Mouse (Mus musculus) right cerebral cortex, postnatal 10 days (tissue): ENCODE data around the gene Acvr1.

Source experiments
- DNase-seq, 2 experiments: peaks; one replicate each; pipeline ENCODE4 v3.0.0; 2021; ENCODE audit warnings: low spot score in 2 of 2

Gene Acvr1

DNA sequence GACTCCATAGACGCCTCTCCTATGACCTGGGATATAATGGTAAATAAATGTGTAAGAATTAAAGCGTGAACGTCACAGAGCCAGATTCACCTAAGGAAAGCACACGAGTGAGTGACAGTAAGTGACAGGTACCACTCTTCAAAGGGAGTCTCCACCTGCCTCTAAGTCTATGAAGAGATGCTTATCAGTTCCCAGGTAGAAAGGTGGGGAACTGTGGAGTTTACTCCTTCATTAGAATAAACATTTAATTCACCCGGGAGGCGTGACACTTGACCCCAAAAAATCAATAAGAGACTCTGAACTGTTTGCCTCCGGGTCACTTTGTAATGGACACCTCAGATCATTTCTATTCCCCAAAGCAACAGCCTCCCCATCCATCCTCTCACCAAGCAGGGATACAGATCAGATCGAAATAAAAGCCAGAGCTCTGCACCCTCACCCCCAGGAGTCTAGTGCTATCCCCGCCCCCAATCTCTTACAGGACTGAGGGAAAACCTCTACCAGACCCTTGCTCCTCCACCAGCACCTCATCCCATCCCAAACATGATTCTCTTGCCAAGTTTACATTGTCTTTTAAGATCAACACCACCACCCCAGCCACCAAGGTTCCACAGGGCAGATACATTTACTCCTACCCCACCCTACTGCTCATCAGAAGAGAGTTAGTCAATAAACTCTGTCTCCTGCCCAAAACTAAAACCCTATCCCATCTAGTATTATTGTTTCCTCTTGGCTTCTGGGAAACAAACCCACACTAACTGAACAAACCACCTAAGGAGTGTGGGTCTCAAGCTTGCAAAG lies 9.7 kb downstream of the Acvr1 start:
- no peak for DNase-seq

DNA sequence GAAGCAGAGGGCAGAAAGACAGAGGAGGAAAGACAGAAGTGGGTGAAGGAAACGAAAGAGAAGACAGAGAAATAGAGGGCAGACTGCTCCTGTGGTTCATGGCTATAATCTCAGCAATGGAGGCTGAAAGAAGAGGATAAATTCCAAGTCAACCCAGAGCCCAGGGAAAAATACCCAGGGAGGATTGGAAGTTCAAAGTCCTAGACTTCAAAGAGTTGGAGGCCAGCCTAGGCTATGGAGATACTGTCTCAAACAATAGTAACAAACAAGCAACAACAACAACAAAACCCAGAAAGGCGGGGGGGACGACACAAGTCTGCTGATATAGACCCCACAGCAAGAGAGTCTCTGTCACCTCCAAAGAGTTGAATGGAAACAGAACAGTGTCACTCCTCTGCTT lies 14.7 kb downstream of the Acvr1 start:
- no peak for DNase-seq

DNA sequence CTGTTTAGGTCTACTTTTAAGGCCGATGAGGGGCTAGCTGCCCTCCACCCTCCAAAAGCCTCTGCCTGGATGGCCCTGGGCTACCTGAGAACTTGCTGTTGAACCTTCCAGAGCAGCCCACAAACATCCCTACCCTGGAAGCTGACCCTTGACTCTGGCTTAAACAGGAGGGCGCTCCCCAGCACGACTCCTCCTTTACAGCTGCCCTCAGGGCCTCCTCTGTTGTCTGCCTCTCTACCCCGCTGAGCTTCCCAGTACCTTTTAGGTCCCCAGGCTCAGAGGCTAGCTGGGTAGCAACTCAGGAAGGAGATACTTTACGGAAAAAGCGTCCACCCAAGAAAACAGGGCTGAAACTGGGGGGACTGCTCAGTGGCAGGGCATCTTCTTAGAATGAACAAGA lies 15.1 kb downstream of the Acvr1 start:
- no peak for DNase-seq

DNA sequence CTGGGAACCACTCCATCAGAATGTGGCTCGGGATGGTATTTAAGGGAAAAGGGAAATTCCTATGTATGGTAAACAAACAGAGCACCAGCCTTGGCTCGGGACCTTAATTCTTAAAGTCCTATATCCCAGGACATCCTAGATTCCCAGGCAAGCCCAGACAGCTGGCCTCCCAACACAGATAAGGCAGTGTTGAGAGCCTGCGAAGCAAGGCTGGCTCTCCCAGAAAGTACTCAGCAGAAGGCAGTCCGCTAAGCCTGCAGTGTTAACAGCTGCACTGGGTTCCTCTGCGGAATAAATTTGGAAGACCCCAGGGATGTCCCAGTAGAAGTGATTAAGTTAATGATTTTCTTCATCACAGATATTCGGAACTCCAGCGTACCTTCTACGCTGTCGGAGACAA lies 16.5 kb downstream of the Acvr1 start:
- DNase-seq = no peak

DNA sequence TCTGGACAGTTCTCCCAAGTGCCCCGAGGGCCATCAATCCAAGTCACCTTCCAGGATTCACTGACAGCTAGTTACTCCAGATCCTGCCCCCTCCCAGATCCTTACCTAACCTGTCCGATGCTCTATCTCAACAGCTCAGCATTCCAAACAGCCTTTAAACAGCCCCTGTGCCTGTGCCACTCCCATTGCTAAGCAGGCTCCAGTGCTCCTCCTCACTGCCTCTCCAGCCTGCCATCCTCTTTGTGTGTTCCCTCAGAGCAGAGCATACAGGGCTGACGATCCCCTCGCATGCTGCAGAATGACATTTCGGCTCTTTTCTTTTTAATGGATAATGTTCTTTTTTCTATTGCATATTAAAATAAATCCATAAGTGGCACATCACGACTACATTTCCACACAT lies 17.0 kb downstream of the Acvr1 start:
- no peak for DNase-seq

DNA sequence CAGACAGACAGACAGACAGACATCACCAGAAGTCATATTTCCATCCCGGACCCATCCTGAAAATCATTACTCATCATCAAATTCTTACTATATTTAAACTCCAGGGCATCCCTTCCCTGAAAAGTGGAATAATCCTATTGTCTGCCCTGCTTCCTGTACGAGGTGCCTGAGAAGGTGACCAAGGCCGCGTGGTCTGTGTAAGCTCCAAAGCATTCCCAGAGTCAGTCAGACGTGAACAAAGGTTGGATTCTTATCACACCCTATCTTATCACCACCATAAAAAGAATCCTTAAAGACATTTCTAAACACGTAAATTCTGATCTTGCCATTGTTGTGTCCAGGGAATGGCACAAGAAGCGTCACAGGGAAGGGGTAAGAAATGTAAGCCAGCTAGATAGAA lies 18.0 kb downstream of the Acvr1 start:
- DNase-seq = no peak

DNA sequence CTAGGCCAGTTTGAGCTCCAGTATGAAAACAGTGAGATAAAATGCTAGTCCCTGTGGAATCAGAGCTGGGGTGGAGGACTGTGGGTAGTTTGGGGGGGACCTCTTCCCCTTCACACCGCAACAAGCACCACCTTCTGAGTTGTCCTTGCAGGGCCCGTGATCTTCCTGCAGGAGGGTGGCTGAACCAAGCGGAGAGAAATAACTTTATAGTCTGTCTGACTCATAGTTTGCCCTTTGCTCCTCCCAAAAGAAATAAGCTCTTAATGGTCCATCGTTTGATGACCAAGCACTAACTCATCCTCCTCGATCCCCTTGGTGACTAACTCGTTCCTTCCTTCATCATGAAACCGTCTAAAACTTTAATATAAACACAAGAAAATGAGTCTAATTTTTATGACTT lies 20.7 kb downstream of the Acvr1 start:
- DNase-seq = no peak

DNA sequence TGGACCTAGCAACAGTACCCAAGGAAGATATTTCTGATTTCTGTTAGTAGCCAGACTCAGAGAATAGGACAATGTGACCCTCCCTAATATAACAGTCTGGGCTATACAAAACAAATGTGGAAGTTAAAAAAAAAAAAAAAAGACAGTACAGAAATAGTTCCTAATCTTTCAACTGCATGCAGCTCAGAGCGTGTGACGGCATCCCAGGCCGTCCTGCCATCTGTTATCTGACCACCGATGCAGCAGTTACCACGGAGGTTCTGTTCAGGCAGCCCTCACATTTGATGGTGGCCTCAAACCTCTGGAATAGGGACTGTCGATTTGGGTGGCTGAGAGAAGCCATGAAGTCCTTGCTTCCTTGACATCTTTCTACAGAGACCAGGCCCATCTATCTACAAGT lies 22.6 kb downstream of the Acvr1 start:
- DNase-seq = no peak

DNA sequence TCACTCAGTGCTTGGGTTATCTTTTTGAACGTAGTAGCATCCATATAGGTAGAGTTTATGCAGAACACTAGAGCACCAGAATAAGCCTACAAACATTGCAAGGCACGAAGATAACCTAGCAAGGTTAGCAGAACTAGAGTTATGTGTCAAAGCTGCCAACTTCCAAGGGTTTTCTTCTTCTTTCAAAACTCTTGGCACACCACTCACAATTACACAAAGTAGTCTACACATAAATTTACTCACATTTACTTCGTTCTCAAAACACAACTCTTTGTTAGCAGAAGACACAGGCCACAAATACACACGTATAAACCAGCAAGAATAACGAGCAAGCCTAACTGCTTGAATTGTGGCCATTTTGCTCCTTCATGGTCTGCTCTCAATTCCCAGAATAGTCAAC lies 23.7 kb downstream of the Acvr1 start:
- no peak for DNase-seq

DNA sequence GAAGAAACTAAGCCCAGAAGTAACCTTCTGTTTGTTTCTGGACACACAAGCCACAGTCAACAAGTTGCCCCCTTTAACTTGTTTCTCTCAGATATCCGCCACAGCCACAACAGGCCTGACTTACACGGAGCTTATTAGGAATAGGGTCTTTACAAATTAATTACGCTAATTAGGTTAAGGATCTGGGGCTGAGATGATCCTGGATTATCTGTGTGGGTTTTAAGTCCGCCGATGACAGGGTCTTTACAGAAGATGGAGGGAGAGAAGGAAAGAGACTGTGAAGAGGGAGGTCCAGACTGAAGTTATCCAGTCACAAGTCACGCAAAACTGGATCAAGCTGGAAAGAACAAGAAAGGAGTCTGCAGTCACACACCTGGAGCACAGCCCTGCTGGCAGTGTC lies 28.8 kb downstream of the Acvr1 start:
- DNase-seq = no peak

DNA sequence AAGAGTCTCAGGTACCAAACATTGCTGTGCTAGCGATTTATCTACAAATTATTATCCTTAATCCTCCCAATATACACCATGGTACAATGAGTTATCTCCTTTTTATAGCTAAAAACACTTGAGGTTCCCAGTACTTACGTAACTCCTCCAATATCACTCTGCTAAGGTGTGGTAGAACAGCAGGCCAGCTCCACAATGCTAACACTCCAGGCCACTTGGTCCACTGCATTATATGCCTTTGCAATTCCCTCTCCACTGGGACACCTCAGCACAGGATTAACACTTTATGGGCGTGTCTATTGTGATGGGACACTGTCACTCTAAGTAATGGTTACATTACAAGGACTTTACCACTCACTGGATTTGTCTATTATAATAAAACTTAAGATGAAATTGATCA lies 30.2 kb downstream of the Acvr1 start:
- no peak for DNase-seq

DNA sequence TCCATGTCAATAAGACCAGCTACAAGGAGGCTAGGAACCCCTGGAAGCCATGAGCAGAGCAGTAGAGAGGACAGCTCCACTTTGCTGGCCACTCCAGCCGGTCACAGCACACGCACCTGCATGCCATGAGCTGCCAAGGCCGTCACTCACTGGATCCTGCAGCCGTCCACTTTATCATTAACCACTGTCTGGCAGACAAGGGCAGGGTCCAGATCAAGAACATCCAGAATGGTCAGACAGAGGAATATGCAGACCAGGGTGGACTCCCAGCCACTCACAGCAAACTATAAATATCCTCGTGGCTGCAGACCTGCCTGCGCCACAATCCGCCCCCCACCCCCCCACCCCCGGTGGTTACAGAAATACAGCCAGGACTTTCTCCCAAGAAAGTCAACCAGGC lies 31.7 kb downstream of the Acvr1 start:
- DNase-seq = no peak

DNA sequence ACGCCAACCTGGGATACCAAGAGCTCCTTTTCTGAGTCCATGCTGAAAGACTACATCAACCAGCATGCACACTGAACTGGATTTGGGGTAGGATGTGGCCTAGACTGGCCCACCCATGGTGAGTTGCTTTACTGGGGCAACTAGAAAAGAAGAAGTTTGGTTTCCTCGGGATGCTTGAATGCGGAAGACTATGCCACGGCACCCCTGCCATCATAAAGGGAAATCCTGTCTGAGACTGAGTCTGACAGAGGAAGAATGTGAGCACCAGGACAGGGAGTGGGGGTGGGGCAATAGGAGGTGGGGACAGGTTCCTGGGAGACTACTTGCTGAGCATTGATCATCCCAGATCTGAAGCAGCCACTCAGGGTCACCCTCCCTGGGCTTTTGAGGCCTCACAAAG lies 32.6 kb downstream of the Acvr1 start:
- DNase-seq = no peak

DNA sequence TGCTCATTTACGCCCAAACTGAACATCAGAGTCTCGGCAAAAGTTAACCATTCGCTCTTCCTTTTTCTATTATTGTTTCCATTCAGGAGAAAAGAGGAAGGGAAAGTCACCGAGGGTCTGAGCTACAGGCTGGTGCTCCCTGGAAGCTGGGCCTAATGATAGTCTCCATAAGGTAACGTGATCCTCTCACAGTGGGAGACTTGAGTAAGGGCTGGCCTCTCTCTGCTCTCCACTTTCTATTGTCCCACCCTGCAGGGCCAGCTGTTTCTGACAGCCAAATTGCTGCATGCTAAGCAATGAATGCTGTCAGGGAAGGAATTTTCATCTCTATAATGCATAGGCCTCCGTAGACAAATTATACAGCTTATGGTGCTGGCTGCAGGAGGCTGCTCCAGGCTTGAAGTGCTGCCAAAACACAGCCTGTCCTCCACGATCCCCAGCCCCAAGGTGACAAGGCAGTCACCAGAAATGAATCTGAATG lies 33.4 kb downstream of the Acvr1 start:
- no peak for DNase-seq

DNA sequence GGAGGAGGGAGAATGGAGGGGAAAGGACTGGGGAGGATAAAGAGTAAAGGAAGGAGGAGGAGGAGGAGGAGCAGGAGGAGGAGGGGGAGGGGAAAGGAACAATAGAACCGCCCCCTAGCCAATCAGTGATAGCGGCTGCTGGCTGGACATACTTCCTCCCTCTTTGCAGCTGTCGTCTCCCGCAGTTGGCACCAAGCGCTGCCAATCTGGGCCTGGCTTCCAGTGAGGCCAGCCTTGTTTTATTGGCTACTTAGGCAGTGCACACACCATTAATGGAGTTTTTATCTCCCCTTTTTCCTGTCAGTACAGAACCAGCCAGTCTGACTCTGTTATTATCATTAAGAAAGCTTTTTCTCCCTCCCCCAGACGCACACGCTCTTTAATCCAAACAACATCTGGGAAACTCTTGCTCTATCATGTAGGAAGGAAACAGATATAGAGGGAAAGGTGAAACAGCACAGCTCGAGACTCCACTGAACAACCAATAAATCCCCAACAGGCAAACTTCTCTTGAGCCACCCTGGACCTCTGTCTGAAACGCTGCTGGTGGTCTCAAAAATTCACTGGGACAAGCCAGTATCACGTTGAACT lies 34.6 kb downstream of the Acvr1 start:
- DNase-seq = peak; percentile 88 to 90

DNA sequence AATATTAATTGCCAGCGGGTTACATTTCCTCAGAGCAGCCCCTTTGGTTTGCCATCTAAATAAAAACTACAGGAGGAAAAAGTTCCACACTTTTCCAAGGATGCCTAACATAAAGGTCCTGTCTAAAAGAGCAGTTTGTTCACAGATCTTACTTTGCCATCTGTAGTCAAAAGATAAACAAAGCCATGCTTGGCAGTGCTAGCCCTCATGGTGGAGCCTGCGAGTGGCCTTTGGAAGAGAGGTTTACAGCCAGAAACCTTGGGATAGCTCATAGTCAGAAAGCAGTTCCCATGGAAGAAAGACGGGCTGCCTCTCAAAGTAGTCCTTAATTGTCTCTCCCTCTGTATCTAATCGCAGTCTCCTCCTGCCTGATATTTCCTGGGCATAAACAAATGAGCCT lies 36.4 kb downstream of the Acvr1 start:
- DNase-seq = no peak

DNA sequence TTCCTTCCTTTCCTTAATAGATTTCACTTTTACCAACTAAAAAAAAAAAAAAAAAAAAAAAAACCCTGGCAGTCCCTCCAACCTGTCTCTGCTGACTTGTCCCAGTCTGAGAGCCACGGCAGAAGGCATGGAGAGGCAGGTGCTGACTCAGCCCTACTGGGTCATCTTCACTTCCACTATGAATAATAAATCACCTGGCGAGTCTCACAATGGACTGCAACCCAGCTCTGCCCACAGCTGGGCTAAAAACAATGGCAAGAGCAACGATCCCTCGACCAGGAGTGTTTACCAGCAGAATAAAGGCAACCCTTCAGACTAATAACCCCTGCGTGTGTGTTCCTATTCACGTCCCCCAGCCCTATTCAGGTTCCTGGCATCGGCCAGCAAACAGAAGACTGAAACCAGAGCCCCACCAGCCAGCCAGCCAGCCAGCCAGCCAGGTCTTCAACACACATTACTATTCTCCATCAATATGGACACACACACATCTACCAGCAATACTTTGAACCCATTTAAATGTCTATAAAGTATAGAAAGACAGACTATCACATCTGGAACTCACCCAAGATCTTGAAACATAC lies 37.0 kb downstream of the Acvr1 start:
- no peak for DNase-seq

DNA sequence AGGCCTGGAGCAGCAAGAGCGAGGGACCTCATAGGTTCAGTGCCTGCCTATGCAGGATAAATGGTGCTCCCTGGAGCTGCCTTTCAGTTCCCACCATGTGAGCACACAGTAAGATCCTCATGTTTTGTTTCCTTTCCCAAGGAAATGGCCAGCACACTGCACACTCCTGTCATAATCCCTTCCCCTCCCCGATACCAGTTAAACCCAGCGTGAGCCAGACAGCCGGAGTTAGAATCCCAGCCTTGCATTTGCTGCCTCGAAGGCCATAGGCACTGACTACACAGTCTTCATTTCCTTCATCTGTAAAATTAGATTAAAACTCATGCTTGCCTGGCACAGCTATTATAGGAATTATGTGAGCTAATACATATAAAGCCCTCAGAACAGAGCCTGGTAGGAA lies 37.6 kb downstream of the Acvr1 start:
- DNase-seq = no peak

DNA sequence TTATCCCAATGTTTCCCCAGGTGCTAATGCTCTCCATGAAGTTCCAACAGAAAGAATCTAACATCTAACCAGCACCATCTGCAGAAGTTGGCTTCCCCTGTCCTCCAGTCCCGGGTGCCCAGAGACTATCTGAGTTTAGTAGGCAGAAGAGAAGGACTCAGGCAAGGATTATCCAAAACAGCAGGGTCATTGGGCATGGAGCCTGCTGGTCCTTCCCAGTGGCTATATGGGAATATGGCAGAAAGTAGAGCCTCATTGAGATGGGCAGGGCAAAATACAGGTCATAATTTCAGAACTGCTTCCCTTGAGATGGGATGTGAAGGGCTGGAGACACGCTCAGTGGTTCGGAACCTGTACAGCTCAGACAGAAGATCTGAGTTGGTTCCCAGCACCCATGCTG lies 39.2 kb downstream of the Acvr1 start:
- DNase-seq = no peak

DNA sequence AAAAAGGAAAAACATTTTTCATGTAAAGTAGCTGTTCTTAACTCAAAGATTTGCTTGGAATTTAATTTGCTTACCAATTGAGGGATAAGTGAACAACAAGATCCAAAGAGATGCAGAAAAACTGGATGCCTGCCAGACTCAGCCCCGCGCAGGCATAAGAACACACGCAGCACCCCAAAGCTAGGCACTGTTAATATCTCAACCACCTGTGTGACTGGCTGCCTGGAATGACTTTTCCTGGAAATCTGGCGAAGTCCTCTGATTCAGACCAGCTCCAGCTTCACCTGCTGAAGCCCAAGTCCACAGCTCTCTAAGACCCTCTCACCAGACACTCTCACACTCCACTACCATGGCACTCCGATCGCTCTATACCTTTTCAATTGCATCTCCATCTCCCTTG lies 42.6 kb downstream of the Acvr1 start:
- peak; percentile 72 to 73 for DNase-seq

DNA sequence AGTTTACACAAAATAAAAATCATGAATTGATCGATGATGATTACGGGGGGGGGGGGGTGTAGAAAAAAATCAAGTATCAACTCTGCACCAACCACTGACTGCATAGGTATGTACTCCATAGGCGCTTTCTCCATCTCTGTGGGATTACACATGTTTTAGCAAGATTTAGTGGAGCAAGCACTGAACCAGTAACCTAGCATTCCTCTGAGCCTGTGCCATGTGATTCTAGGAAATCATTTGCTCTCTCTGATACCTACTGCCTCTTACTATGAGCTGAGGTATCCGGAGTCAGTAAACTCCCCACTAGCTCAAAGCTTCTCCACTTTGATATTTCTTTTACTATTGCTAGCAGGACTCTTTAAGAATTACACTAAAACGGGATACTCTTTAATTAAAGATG lies 43.1 kb downstream of the Acvr1 start:
- no peak for DNase-seq

DNA sequence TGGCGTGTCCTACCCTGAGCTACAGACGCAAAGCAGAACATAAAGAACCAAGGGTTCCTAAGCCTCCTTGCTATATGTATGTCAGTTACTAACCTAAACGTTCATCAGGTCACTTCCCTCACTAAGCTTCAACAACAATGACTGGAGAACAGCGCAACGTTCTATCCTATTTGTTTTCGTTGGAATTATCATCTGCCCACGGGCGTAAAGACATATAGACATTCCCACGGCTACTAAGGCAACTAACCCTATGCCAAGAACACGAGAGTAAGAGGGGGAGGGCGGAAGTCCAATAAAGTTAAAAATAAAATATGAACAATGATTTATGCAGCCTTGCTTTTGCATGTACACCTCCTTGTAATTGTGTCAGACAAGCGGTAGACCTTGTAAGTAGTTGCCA lies 43.9 kb downstream of the Acvr1 start:
- no peak for DNase-seq

DNA sequence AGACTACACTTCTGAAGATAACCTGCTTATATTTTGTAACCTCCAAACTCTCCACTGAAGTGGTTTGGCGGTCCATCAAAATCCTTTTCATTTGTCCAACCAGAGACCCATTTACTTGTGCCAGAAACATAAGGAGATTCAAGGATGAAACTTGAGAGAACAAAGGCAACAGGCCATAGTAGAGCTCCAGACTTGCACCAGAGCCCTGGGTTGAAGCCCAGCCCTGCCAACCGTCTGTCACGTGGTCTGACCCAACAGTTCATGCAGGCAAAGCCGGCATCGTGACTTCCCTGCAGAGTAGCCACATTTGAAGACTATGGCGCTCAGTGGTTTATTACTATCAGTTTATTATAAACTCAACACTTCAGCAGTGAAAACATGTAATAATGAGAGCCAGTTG lies 45.3 kb downstream of the Acvr1 start:
- peak in 1 of 2 experiments; percentile 58 for DNase-seq
